Mouse (Mus musculus) cerebellum, postnatal 10 days (tissue): ENCODE measurements at regions not wholly inside any gene's neighbourhood (a gene's known extent, or its start where the extent isn't known, plus 50 kb on each side); places are given as distances from the start of the nearest gene placed in this dataset.
A peak's percentile ranks its signal among the peaks of the same experiment; 100 is the strongest.

Experiments used
- DNase-seq, 2 experiments: peaks; one replicate each; pipeline ENCODE4 v3.0.0; 2021; ENCODE audit warnings: mixed read lengths in 2 of 2

DNA sequence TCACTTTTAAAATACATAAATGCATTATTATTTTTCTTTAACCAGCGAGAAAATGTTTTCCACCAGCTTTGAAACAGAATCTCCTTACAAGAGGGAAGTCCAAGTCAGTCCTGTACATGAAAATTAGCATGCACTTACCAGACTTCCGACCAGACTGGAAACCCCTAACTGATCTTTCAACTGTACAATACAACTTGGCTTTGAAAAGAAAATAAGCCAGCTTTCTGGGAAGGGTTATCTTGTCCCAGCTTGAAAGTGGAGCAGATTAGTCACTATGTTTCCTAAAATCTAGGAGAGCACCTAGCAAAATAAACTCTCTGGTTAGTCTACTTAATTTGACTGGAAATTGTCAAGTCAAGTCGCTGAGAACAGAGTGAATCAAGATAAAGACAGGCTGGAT, 1110.1 kb downstream of the Gsdmc2 start:
- no peak for DNase-seq

- no peak for DNase-seq
These were observed 1114.5 kb downstream of the Gsdmc2 start for GRCm38 (mm10) chr15:62730524-62730923.

GRCm38 (mm10) chr15:62714265-62714664, 1130.7 kb downstream of the Gsdmc2 start:
- DNase-seq: no peak

- DNase-seq: no peak
These were observed 1132.3 kb downstream of the Gsdmc2 start for GRCm38 (mm10) chr15:62712543-62713131.

GRCm38 (mm10) chr15:62712060-62712542, 1132.9 kb downstream of the Gsdmc2 start:
- DNase-seq: no peak

DNA sequence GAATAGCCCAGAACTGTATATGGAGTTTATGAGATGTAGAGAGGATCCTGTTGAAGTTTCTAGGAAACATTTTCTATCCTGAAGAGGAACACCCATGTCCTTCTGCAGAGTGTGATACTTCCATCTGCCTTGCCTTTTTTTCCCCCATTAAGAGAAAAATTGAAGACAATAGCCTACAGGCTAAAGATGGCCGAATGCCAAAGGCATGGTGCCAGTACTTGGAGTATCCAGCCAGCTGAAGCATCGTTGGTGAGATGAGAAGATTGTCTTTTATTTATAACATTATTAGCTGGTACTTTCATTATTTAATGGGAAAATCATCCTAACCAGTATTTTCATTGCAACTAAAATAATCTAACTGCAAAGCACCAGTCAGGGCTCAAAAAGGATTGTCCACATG, 1135.4 kb downstream of the Gsdmc2 start:
- peak; percentile 70 to 77 for DNase-seq

DNA sequence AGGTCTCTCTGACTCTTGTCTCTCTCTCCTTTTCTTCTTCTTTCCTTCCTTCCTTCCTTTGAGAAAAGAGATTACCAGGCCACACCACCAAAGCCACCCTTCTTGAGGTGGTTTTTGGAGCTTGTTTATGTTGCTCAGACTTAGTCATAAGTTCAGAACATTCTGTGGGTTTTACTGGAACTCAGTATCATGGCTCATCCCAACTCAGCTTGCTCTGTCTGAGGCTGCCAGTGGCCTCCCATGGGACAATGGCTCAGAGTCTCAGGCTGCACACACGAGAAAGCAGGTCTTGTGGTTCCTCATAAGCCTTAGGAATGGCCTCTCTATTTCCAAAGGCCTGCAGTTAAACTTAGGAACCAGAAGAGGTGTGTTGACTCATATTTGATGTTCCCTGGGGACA, 1146.4 kb downstream of the Gsdmc2 start:
- DNase-seq: no peak

DNA sequence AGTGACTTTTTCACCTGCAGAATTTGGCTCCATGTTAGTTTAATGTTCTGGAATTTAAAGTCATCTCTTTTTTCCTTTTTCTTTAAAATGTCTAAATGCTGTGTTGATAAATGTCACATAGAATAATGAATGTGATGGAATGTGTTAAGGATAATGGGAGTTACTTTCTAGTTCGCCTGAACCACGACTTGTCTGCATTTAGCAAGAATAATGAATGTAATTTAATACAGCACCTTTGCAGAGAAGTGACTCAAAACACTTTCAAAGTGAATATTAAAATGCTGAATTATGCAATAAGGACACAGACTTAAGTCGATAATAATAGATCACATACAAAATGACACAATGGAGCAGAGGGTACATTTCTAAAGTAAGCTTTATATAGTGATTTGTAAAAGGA, 1150.2 kb downstream of the Gsdmc2 start:
- no peak for DNase-seq

GRCm38 (mm10) chr15:62693671-62694070, 1151.3 kb downstream of the Gsdmc2 start:
- no peak for DNase-seq

DNA sequence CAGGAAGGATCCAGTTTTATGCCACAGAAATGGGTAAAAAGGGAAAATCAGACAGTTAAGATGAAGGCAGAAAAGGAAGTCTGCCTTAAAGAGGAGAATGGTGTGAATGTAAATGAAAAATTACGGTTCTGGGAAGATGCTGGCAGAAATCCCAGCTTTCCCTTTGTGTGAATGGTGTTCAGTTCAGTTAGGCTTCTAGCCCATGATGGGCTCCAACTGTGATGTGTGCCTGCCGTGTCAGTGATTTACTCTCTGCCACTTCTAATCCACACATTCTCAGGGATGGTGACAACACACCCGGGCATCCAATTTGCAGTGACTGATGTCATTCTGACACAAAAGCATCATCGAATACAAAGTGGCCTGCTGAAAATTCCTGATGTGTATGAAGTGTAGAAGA, 1171.6 kb downstream of the Gsdmc2 start:
- DNase-seq: peak; percentile 39 to 50

DNA sequence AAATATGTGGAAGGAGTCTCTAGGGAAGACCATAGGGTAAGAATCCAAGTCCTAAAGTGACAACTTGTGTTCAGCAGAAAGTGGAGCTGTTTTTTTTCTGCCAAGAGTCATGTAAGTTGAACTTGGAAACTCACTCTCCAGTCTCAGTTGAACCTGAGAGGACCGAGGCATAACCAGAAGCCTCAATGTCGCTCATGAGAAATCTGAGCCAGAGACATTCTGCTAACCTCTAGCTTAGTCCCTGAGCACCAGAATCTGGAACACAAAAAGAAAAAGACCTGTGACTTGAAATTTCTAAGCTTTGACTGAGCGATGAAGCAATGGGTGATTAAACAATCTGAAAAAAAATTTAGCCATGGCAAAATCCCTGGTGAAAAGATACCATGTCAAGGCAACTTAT, 1175.0 kb downstream of the Gsdmc2 start:
- DNase-seq: no peak

- DNase-seq: no peak
These were observed 1185.9 kb downstream of the Gsdmc2 start for GRCm38 (mm10) chr15:62659096-62659495.

- no peak for DNase-seq
These were observed 1186.3 kb downstream of the Gsdmc2 start for GRCm38 (mm10) chr15:62658695-62659094.

- no peak for DNase-seq
These were observed 1198.4 kb downstream of the Gsdmc2 start for GRCm38 (mm10) chr15:62646476-62647168.

DNA sequence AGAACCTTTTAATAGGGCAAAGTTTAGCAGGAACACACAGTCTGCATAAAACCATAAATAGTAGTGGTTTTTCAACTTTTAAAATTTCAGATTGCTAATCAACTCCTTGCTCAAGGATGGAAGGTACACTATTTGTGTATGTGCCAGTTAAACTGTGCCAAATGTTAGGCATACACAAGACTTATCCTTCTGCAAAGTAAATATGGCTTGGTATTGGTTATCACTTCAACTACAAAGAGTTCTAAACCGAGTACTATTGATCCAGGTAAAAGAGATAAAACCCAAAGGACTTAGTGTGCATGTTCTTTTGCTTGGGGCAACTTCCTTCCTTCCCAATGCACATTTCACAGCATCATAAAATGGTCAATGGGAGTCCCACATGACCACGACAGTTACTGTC, 1200.2 kb downstream of the Gsdmc2 start:
- no peak for DNase-seq

DNA sequence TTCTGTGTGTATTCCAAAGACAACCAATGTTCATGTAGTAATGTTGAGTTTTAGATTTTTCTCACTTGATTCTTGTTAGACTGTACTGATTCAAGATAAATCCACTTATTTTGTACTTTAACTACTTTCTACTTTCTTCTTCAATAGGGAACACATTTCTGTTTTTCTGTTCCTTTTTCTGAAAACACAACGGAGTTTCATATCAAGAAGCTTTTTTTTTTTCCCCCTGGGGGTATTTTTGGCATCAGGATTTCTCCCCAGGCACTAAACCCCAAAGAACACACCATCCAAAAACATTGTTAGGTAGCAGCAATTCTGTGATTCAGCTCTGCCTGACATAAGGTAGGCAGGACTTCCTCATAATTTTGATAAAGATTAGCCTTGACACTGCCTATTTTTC, 1200.7 kb downstream of the Gsdmc2 start:
- no peak for DNase-seq

DNA sequence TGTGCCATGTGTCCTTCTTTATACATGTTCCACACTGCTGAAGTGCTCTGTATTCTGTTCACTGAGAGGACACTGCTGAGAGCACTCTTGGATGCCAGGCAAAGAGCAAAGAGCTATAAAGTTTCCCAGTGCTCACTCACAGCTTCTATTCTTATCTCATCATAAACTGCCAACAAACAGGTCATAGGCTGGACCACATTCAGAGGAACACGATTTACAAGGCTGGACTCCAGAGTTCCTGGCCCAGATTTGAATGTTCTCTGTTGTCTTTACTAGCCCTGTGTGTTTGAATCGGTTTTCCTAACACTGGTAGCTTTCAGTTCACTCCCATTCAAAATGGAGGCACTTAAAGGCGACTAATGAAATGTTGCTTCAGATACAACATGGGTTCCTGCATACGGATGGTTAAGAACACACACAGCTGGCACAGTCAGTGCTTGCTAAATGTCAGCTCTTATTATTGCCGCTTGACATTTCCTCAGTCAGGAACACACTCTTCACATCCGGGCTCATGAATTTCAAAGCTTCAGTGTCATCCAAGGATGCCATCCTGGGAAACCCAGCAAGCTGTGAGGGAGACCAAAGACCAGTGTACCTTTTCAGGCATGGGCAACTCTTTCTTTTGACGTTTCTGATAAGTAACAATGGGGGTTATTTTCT, 1203.8 kb downstream of the Gsdmc2 start:
- peak; percentile 3 for DNase-seq

DNA sequence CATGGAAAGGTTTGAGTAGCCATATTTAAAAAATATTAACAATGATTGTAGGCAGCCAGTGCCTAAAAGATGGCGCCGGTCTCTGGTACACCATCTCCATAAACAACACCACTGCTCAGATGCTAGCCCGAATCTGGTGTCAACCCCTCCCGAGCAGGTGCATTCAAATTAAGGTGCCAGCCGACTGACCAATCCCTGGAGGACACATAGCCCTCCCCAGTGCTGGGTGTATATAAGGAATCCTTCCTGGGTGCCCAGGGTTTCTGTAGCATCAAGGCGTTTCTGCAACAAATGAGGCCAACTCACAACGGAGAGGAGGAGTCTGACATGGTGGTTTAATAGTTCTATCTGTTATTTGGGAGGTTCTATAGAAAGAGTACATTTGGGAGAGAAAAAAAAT, 1219.6 kb downstream of the Gsdmc2 start:
- DNase-seq: no peak

DNA sequence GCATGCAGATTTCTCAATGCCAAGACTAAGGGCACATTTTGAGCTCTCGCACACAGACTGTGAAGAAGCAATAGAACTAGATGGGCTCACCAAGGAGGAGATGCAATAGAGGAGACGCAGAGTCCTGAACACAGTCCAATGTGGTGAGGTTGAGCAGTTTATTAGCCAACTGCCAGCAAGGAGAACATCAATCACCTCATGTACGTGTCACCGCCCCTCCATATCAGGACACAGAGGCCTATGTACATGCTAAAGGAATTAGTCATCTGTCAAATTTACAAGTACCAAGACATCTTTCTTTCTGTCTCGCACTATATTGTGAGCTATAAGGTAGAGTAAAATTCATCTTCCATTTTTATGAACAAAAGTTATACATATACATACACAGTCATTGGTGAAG, 1228.9 kb downstream of the Gsdmc2 start:
- DNase-seq: no peak

GRCm38 (mm10) chr15:62596735-62597134, 1248.2 kb downstream of the Gsdmc2 start:
- DNase-seq: no peak

GRCm38 (mm10) chr15:62588580-62588979, 1256.4 kb downstream of the Gsdmc2 start:
- no peak for DNase-seq

DNA sequence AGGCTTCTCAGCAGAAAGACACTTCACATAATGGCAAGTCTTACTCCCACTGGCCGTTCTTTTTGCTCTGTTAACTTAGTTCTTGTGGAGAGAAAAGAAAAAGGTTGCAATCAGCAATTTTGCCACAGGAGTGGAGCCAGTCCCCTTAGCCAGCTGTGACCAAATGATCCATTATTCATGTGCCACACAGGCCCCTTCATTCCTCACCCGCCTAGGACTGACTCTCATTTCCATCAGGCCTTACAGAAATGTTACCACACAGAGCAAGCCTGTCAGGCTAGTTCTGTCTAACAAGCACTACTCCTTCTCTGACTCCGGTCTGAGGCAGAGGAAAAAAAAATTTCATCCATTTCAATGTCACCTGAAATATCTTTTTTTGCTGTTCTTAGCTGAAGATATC, 1266.2 kb downstream of the Gsdmc2 start:
- DNase-seq: no peak

GRCm38 (mm10) chr15:62575791-62576190, 1269.2 kb downstream of the Gsdmc2 start:
- DNase-seq: no peak

- DNase-seq: peak; percentile 96 to 97
These were observed 1273.2 kb downstream of the Gsdmc2 start for GRCm38 (mm10) chr15:62571803-62572202.
